Mouse (Mus musculus): Measurements from ENCODE around the gene Pex3.
"Not testable (repeated sequence)": the region's sequence is repeated elsewhere in the genome, so short reads cannot be mapped to it uniquely, and the experiment has no call there.

Pex3 gene

GRCm38 (mm10) chr10:13564364-13565079, 11.6 kb upstream of the Pex3 start:
- DNase-seq (ENCODE audit: low read depth, low spot score) = peak; percentile 66
- Histone ChIP-seq H3K27me3 (ENCODE audit: control insufficient read depth, insufficient read depth, low read length, poor library complexity, severe bottlenecking) (no peaks in the 10 kb centered on the region), H3K36me3 (ENCODE audit: control insufficient read depth, insufficient read depth, low read length, poor library complexity, severe bottlenecking) (peaks cover 10% of the 10 kb centered on the region; the same call in 1 of the 2 replicates)

DNA sequence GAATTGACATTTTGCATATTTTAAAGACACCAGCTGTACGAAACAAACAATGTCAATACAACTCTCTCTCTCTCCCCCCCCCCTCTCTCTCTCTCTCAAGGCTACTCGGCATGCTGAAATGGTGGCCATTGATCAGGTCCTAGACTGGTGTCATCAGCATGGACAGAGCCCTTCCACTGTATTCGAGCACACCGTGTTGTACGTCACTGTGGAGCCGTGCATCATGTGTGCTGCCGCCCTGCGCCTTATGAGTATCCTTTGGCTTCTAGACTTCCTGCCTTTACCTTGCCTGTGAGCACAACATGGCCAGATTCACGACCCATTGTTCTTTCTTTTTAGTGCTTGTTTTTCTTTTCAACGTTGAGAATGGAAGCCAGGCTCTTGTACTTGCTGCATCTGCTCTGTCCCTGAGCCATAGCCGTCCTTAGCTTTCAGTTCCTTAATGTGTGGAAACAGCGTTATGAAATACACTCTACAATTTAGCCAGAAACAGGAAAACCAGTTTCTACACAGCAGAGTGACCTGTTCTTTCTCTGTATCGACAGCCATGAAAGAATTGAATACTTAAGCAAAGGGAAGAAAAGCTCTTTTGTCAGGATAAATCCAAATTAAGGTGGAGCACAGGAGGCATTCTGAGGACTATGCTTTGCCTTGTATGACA, 7.2 kb upstream of the Pex3 start:
- Histone ChIP-seq H3K27me3 (ENCODE audit: control insufficient read depth, insufficient read depth, low read length, poor library complexity, severe bottlenecking) (no peaks in the 10 kb centered on the region), H3K36me3 (ENCODE audit: control insufficient read depth, insufficient read depth, low read length, poor library complexity, severe bottlenecking) (peaks cover 10% of the 10 kb centered on the region)
- no peak for DNase-seq (ENCODE audit: low read depth, low spot score)

DNA sequence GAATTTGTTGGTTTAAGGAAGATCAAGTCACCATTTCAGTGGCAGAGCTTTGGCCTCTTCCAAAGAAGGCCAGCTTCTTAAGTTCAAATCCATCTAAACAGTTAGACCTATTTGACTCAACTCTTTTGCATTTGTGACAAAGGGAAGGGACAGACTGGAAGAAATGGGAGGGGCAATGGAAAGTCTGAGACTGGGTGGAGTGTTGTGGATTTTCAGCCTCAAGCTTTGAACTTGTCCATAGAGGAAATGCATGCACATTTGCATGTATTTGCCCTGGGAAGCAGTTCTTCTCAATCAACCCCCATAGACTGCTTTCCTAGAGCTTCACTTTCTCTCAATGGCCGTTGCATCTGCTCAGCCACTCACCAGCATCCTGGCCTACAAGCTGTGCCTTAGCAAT, 1.4 kb upstream of the Pex3 start:
- Histone ChIP-seq H3K27me3 (ENCODE audit: control insufficient read depth, insufficient read depth, low read length, poor library complexity, severe bottlenecking) (no peaks in the 10 kb centered on the region), H3K36me3 (ENCODE audit: control insufficient read depth, insufficient read depth, low read length, poor library complexity, severe bottlenecking) (no peaks in the 10 kb centered on the region; the same call in 1 of the 2 replicates)
- no peak for DNase-seq (ENCODE audit: low read depth, low spot score)

DNA sequence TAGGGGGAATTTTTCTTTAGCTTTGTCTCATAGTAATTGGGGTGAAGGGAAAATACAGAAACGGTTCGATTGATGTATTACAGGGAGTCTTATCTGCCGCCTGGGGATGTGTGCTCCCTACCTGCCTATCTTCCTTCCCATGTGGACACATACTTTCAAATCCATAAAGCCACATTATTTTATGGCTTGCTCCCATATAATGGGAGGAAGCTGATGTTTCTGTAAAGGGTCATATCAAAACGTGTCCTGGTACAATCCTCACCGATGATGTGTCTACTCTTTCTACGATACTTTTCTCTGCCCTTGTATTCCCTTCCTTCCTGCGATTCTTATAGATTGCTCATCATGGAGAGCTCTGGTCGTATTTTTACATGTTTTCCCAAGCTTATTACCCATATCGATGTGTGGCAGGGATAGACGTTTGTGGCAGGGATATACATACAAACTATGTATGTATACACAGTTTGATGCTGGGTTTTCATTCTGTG, 600 bp upstream of the Pex3 start:
- no peaks in the 10 kb centered on the region for H3K27me3 ChIP-seq (ENCODE audit: control insufficient read depth, insufficient read depth, low read length, poor library complexity, severe bottlenecking)
- DNase-seq (ENCODE audit: low read depth, low spot score) = no peak
- peaks cover 2% of the 10 kb centered on the region; the same call in 1 of the 2 replicates for H3K36me3 ChIP-seq (ENCODE audit: control insufficient read depth, insufficient read depth, low read length, poor library complexity, severe bottlenecking)

GRCm38 (mm10) chr10:13541721-13542120, 11.2 kb downstream of the Pex3 start:
- no peaks in the 10 kb centered on the region for H3K27me3 ChIP-seq (ENCODE audit: control insufficient read depth, insufficient read depth, low read length, poor library complexity, severe bottlenecking)
- H3K36me3 ChIP-seq (ENCODE audit: control insufficient read depth, insufficient read depth, low read length, poor library complexity, severe bottlenecking) = peaks cover 2% of the 10 kb centered on the region; the same call in 1 of the 2 replicates
- DNase-seq (ENCODE audit: low read depth, low spot score) = no peak

GRCm38 (mm10) chr10:13539769-13540333, 13.1 kb downstream of the Pex3 start:
- peak; percentile 22 for DNase-seq (ENCODE audit: low read depth, low spot score)
- no peaks in the 10 kb centered on the region for H3K27me3 ChIP-seq (ENCODE audit: control insufficient read depth, insufficient read depth, low read length, poor library complexity, severe bottlenecking)
- peaks cover 4% of the 10 kb centered on the region for H3K36me3 ChIP-seq (ENCODE audit: control insufficient read depth, insufficient read depth, low read length, poor library complexity, severe bottlenecking)

DNA sequence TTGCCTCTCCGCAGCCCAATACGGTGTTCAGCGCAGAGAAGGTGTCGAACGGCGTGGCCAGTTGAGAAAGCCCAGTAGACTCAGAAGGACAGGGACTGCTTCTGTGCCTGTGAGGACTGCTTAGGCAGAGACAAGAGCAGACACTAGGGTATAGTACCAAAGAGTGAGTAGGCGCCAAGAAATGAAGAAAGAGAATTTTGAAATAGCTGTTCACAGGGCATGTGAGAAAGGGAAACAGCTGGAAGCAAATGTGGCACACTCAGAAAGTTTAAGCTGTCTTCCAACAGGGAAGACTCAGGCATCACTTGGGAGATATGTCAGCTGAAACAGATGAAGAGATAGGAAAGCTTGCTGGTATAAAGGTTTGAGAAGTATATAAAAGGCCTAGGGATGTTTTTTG, 16.2 kb downstream of the Pex3 start:
- H3K27me3 ChIP-seq (ENCODE audit: control insufficient read depth, insufficient read depth, low read length, poor library complexity, severe bottlenecking) = no peaks in the 10 kb centered on the region
- H3K36me3 ChIP-seq (ENCODE audit: control insufficient read depth, insufficient read depth, low read length, poor library complexity, severe bottlenecking) = peaks cover 8% of the 10 kb centered on the region; the same call in 1 of the 2 replicates
- DNase-seq (ENCODE audit: low read depth, low spot score) = no peak

- Histone ChIP-seq H3K36me3 (ENCODE audit: control insufficient read depth, insufficient read depth, low read length, poor library complexity, severe bottlenecking) (peaks cover 11% of the 10 kb centered on the region), H3K27me3 (ENCODE audit: control insufficient read depth, insufficient read depth, low read length, poor library complexity, severe bottlenecking) (no peaks in the 10 kb centered on the region)
- no peak for DNase-seq (ENCODE audit: low read depth, low spot score)
Measured at GRCm38 (mm10) chr10:13534751-13535150, 18.2 kb downstream of the Pex3 start.

- Histone ChIP-seq H3K27me3 (ENCODE audit: control insufficient read depth, insufficient read depth, low read length, poor library complexity, severe bottlenecking) (no peaks in the 10 kb centered on the region), H3K36me3 (ENCODE audit: control insufficient read depth, insufficient read depth, low read length, poor library complexity, severe bottlenecking) (peaks cover 6% of the 10 kb centered on the region)
- no peak for DNase-seq (ENCODE audit: low read depth, low spot score)
Measured at GRCm38 (mm10) chr10:13528155-13528554, 24.8 kb downstream of the Pex3 start.

- Histone ChIP-seq H3K27me3 (ENCODE audit: control insufficient read depth, insufficient read depth, low read length, poor library complexity, severe bottlenecking) (no peaks in the 10 kb centered on the region), H3K36me3 (ENCODE audit: control insufficient read depth, insufficient read depth, low read length, poor library complexity, severe bottlenecking) (no peaks in the 10 kb centered on the region)
- no peak for DNase-seq (ENCODE audit: low read depth, low spot score)
Measured at GRCm38 (mm10) chr10:13521857-13522256, 31.1 kb downstream of the Pex3 start.

DNA sequence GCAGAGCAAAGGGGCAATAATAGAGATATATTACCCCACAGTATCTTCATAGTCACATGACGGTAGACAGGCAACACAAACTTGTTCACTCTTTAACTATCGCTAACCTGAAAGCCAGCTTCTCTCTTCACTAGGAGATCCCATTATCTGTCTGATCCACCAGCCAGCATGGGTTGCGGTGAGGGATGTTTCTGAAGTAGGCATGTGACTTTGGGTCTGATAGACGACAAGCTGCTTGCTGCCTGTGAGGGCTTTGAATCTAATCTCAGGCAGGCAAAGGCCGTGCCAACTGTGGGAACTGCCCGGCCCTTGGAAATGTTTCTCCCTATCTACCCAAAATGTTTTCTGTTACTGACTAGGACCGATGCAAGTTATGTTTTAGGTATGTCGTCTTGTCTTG, 50.6 kb downstream of the Pex3 start:
- H3K27me3 ChIP-seq (ENCODE audit: control insufficient read depth, insufficient read depth, low read length, poor library complexity, severe bottlenecking) = no peaks in the 10 kb centered on the region
- no peaks in the 10 kb centered on the region for H3K36me3 ChIP-seq (ENCODE audit: control insufficient read depth, insufficient read depth, low read length, poor library complexity, severe bottlenecking)
- no peak for DNase-seq (ENCODE audit: low read depth, low spot score)

DNA sequence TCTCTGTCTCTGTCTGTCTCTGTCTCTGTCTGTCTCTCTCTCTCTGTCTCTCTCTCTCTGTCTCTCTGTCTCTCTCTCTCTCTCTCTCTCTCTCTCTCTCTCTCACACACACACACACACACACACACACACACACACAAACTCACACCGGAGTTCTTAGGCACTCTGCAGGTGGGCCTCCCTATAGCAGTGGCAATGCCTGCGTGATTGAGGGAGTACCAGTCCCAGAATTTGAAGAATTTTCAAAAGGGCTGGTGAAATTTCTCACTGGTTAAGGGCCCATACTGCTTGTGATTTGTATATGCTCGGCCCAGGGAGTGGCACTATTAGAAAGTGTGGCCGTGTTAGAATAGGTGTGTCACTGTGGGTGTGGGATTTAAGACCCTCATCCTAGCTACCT, 51.4 kb downstream of the Pex3 start:
- not testable (repeated sequence) for H3K36me3 ChIP-seq (ENCODE audit: control insufficient read depth, insufficient read depth, low read length, poor library complexity, severe bottlenecking); DNase-seq (ENCODE audit: low read depth, low spot score); H3K27me3 ChIP-seq (ENCODE audit: control insufficient read depth, insufficient read depth, low read length, poor library complexity, severe bottlenecking)

DNA sequence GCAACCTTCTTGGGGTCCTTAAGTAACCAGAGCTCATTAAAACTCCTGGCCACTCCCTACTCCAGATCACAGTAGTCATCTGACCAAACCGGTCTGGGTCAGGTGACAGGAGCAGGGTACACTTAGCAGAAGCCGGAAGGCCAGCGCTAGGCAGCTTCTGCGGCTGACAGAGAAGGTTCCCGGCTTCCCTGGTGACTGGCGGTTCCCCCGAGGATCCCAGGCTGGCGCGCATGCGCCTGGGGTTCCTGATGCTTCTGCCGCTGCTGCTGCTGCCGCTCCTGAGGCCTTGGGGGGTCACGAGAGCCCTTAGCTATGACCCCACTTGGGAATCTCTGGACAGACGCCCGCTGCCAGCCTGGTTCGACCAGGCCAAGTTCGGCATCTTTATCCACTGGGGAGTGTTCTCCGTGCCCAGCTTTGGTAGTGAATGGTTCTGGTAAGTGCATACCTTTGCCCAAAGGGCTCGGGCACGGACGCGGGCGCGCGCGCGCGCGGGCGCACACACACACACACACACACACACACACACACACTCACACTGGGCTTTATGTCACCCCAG, 51.9 kb downstream of the Pex3 start:
- no peaks in the 10 kb centered on the region for H3K36me3 ChIP-seq (ENCODE audit: control insufficient read depth, insufficient read depth, low read length, poor library complexity, severe bottlenecking)
- no peaks in the 10 kb centered on the region for H3K27me3 ChIP-seq (ENCODE audit: control insufficient read depth, insufficient read depth, low read length, poor library complexity, severe bottlenecking)
- peak; percentile 88 for DNase-seq (ENCODE audit: low read depth, low spot score)

- no peaks in the 10 kb centered on the region for H3K36me3 ChIP-seq (ENCODE audit: control insufficient read depth, insufficient read depth, low read length, poor library complexity, severe bottlenecking)
- DNase-seq (ENCODE audit: low read depth, low spot score) = no peak
- H3K27me3 ChIP-seq (ENCODE audit: control insufficient read depth, insufficient read depth, low read length, poor library complexity, severe bottlenecking) = no peaks in the 10 kb centered on the region
Measured at GRCm38 (mm10) chr10:13500473-13500872, 52.5 kb downstream of the Pex3 start.

DNA sequence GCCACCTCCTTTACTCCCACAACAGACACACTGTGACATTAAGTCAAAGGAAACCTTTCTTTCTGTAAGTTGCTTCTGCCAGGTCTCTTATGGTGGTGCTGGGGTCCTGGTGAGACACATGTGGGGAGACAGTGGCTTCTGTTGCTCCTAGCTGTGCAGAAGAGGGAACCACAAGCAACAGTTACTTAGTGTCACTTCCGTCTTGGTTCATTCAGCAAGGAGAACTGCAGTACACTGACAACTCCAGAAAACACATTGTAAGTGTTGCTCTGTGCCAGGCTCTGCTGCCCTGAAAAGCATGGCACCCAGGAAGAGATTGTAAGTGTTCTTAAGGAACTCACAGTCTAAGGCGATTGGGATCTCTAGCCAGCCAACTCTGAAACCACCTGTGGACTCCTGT, 53.6 kb downstream of the Pex3 start, which contains the start of gene Fuca2:
Gene Fuca2 (plus strand): TSS at position 210 of the 400 bp plus-strand sequence.
- Histone ChIP-seq H3K27me3 (ENCODE audit: control insufficient read depth, insufficient read depth, low read length, poor library complexity, severe bottlenecking) (no peaks in the 10 kb centered on the region), H3K36me3 (ENCODE audit: control insufficient read depth, insufficient read depth, low read length, poor library complexity, severe bottlenecking) (no peaks in the 10 kb centered on the region)
- peak; percentile 34 for DNase-seq (ENCODE audit: low read depth, low spot score)

All from splenic B cell, adult 2 months (primary cell).